Mouse (Mus musculus): Measurements from ENCODE around the gene Dusp13.

- TF ChIP-seq EP300 (IDR thresholded peaks at IDR 0.05; ENCODE audit: low read depth): no peak
- no peak for TF ChIP-seq CTCF (IDR thresholded peaks at IDR 0.05; ENCODE audit: low read depth)
Observed at GRCm38 (mm10) chr14:21746251-21746650, 4.7 kb downstream of the Dusp13 start.

All from liver, postnatal 0 days (tissue).